Mouse (Mus musculus): ENCODE results near the gene Msx1.
A peak's percentile ranks its signal among the peaks of the same experiment; 100 is the strongest.

The Msx1 gene

DNA sequence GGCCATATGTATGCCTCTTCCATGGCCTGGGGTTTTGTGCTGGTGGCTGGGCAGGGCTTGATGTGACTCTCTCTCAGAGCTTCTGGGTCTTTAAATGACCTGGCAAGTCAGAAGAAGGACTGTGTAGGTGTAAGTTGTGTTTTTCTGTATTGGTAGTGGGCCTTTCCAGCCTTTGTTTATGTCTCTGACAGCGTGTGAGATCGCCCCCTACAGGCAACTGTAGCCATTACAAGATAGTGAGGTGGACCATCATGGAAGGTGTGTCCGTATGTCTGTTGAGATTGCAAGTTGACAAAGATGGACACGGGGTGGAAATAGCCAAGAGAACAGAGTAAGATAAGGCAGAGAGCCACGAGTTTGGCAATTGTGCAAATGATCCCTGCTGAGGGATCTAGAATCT, 32.2 kb downstream of the Msx1 start:
- no peak for DNase-seq (ENCODE audit: low spot score)

DNA sequence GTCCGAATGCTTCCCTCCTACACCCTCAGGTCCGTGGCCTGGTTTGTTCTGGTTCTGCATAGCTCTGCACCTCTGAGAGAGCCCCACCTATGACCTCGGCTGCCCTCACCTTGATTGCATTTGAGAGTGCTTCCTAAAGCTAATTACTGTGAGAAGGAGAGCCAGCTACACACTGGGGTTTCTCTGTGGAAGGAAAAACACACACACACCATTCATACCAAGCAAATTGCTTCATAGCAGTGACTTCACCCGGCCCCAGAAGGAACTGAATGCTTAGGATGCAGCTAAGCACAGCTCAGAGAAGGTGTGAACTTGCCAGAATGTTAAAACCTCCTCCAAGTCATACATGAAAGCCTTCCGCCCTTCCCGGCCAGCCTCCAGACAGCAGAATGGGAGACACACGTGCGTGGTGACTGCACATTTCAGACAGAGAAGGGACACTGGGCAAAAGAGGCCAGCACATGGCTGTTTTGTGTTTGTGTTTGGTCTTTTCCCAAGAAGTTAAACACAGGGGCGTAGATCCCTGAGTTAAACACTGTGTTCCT, 39.5 kb downstream of the Msx1 start:
- no peak for DNase-seq (ENCODE audit: low spot score)

GRCm38 (mm10) chr5:37783306-37783705, 41.1 kb downstream of the Msx1 start:
- peak; percentile 29 for DNase-seq (ENCODE audit: low spot score)

- DNase-seq (ENCODE audit: low spot score), result no peak
Observed at GRCm38 (mm10) chr5:37775681-37776080, 48.7 kb downstream of the Msx1 start.

- no peak for DNase-seq (ENCODE audit: low spot score)
Observed at GRCm38 (mm10) chr5:37774011-37774410, 50.4 kb downstream of the Msx1 start.

GRCm38 (mm10) chr5:37770870-37771269, 53.5 kb downstream of the Msx1 start:
- no peak for DNase-seq (ENCODE audit: low spot score)

All from layer of hippocampus, adult 11-12 months (tissue).